Mouse (Mus musculus) adipocyte (in vitro differentiated cells): ENCODE data around the gene Gzmf.
A peak's percentile ranks its signal among the peaks of the same experiment; 100 is the strongest.
"Not testable (repeated sequence)": the region's sequence is repeated elsewhere in the genome, so short reads cannot be mapped to it uniquely, and the experiment has no call there.

Experiments used
- DNase-seq: peaks from one replicate; pipeline ENCODE4 v3.0.0-alpha.2; 2016; ENCODE audit warnings: low spot score

Gzmf gene

DNA sequence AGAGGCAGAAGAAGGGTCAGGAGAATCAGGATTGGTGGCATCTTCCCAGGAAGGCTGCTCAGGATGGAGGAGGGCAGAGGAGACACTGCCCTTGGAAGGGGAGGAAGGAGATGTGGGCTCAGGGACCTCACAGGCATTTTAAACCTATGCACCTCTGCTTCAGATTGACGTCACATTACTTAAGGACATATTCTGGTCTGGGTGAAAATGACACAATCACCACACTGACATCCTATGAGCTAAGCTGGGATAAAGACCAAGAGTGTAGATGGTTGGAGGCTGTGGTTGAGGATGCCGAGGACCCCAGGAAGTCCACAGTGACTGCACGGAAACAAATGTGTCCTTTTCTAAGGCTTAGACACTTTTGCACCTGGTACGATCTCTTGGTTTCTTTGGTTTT, at the start of gene Gzmf:
TSS of gene Gzmf (minus strand) at position 101 of the 400 bp plus-strand sequence.
- DNase-seq = no peak

DNA sequence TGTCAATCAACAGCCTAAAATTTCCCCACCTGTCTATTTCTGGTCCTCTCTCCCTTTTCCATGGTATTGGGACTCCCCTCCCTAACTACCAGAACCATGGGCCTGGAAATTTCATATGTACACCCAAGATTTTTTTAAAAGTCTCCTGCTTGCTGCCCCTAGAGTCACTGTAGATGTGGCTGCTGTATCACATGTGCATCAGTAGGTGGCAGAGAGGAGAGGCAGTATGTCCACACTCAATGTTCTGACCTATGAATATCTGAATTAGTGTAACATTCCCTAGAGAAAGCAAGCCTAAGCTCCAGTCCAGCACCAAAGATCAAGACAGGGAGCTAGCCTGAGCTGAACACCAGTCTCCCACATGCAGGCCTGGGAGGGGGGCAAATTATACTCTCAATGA, 29.2 kb upstream of the Gzmf start:
- DNase-seq = no peak

DNA sequence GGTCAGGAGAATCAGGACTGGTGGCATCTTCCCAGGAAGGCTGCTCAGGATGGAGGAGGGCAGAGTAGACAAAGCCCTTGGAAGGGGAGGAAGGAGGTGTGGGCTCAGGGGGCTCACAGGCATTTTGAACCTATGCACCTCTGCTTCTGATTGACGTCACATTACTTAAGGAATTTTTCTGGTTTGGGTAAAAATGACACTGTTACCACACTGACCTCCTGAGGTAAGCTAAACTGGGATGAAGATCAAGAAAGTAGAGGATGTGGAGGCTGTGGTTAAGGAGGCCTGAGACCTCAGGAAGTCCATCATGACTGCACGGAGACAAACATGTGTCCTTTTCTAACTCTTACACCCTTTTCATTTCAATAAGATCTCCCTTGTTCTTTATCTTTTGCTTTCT, 23.3 kb upstream of the Gzmf start, which contains the start of gene Gzmc:
TSS of gene Gzmc (minus strand) at position 101 of the 400 bp plus-strand sequence.
- DNase-seq = no peak

DNA sequence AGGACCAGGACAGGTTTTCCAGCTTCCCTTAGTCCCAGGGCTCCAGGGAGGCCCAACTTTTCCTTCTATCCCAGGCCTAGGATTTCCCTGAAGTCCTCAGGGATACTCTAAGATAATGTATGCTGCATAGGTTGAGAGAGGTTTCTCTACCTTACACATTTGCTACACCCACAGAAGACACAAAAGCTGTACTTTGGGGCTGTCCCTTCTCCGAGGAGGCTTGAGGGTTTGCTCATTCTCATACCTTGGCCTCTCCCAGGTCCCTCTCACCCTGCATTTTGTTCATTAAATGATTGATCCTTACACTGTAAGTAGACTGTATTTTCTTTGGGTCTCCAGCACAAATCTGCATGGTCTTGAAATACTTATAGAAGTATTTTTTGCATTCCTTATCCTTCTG, 5.6 kb downstream of the Gzmf start:
- DNase-seq = no peak

DNA sequence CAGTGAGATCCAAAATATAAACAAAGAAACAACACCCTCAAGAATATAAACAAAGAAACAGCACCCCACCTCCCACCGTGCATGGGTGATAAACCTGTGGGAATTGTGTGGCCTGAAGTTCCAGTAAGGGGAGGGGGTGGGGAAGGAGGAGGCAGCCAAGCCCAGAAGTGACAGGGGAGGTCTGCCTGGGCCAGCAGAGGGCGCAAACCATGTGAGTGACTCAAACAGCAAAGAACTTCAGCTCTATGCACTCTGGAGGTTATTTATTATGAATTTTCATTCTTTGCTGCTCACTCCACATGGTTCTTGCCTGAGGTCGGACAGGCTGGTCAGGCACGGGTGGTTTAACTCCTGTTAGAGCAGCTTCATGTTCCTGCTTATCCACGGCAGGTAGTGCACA, 6.2 kb downstream of the Gzmf start:
- DNase-seq = peak; percentile 24

DNA sequence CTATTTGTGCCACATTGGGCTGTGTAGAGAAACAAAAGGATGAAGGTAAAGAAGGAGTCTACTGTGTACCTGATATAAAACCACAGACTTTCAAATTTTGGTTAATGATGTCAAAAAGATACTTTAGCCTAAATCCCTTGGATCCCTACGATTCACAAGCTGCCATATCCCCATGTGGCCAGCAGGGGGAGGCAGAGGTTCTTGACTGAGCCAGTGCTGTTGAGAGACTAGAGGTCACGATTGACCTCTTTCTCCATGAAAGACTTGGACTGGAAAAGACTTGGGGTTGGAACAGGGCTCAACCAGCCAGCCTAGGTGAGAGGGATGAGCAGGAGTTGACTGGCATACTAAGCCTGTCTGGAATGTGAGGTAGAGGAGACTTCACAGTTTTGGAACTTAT, 7.2 kb downstream of the Gzmf start:
- DNase-seq = peak; percentile 30

DNA sequence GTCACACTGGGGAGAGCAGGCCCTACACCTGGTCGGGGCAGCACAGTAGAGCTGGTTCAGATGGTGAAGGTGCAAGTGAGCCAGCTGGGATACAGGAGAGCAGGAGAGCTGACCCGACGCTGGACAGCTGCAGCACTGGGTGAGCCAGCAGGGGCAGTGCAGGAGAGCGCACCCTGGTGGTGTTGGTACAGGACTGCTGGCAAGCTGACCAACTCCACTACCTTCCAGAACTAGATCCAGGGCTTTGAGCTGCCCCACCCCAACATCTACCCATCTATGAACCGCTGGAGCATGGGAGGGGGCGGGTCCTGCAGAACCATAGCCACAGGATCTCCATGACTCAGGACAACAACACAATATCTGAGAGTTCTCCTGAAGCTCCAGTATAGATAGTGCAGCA, 24.3 kb downstream of the Gzmf start:
- no peak for DNase-seq

DNA sequence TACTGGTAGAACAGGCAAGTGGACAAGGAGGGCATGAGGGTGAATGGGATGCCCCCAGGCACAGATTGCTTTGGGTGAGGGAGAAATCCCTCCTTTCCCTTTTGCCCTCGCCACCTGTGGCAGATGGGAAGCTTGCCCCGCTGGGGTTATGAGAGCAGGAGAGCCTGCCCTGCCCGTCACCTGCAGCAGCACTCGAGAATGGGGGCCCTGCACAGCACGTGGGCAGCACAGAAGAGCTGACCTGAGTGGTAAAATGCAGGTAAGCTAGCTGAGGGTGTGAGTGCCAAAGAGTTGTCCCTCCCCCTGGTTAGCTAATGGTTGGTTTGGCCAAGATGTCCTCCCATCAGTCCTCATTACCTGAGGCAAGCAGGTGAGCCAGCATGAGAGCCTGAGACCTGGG, 24.7 kb downstream of the Gzmf start:
- no peak for DNase-seq

DNA sequence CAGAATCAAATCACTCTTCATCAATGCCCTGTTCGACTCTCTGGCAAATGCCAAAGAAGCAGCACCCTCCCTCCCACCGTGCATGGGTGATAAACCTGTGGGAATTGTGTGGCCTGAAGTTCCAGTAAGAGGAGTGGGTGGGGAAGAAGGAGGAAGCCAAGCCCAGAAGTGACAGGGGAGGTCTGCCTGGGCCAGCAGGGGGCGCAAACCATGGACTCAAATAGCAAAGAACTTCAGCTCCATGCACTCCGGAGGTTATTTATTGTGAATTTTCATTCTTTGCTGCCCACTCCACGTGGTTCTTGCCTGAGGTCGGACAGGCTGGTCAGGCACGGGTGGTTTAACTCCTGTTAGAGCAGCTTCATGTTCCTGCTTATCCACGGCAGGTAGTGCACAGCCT, 33.6 kb downstream of the Gzmf start:
- DNase-seq = not testable (repeated sequence)

DNA sequence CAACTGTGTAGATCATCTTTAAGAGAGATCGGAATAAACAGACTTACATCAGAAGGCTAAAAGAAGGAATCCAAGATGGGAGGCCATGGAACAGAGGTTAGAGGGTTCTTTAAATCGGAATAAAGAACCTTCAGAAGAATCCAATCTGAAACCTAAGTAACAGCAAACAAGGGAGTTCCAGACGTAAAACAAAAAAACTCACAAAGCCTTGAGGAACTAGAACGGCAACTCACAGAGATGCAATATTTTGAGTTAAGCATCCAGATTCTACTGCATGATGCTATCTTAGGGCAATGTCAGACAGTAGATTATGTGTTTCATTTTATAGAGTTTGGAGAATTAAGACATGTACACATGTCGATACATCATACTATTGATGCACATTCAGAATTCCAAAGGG, 36.7 kb downstream of the Gzmf start, which contains the start of gene Gzmn:
TSS of gene Gzmn (minus strand) at position 101 of the 400 bp plus-strand sequence.
- DNase-seq = no peak

DNA sequence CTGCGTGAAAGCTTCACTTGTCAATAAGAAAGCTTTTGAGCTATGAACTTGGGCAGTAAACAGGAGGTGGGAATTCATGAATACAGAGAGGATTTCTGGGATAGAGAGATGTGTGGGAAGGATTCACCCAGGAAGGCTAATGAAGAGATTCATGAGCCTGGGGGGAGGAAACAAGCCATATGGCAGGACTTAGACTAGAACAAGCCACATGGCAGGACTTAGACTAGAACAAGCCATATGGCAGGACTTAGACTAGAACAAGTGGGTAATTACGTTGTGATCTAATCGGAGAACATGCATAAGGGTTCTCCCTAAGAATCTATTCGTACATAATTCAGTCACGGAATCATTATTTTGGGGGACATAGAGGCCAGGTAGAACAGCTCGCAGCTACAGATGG, 37.8 kb downstream of the Gzmf start:
- no peak for DNase-seq

DNA sequence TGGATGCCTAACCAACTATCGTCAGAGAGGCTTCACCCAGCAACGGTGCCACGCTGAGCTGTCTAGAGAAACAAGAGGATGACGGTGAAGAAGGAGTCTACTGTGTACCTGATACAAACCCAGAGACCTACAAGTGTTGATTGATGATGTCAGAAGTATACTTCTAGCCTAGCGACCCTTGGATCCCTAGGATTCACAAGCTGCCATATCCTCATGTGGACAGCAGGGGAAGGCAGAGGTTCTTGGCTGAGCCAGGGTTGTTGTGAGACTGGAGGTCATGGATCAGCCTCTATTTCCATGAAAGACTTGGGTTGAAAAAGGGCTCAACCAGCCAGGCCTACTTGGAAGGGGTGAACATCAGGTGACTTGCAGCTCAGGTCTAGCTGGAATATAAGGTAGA, 38.5 kb downstream of the Gzmf start:
- DNase-seq = no peak

DNA sequence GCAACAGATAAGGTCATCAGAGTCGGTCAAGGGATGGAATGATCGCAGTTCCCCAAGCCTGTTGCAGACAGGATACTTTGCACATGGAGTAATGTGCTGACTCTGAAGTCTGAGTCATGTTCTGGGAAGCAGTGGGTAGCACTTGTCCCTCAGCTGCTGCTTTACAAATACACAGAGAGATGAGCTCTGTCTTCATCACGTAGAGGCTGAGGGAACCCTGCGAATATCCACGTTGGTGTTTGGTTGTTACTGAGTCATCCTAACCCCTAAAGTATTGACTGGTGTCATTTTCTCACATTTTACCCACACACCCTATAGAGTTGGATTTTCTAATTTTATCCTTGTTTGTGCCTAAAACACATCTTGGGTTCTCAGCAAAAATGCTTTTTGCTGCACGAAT, 43.2 kb downstream of the Gzmf start:
- no peak for DNase-seq

DNA sequence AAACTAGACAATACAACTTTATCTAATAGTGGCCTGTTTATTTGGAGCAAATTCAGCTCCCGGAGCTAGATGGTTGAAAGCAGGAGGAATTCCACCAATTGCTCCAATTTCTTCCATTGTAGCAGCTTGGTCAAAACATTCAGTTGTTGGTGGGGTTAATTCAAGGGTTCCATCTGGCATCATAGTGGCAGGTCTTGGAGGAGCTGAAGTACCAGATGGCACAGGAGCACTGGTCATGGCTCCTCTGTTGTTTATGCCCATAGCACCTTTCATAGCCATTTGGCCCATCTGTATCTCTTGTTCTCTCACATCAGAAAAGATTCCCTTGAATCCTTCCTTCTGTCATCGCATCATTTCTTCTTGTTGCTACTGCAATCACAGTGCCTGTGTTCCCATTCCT, 49.1 kb downstream of the Gzmf start:
- no peak for DNase-seq

DNA sequence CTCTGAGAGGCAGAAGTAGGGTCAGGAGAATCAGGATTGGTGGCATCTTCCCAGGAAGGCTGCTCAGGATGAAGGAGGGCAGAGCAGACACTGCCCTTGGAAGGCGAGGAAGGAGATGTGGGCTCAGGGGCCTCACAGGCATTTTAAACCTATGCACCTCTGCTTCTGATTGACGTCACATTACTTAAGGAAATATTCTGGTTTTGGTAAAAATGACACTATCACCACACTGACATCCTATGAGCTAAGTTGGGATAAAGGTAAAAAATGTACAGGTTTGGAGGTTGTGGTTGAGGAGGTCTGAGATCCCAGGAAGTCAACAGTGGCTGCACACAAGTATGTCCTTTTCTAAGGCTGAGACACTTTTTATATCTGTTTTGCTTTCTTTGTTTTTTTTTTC, 51.7 kb downstream of the Gzmf start, which contains the start of gene Gzmg:
TSS of gene Gzmg (minus strand) at position 101 of the 400 bp plus-strand sequence.
- DNase-seq = not testable (repeated sequence)

DNA sequence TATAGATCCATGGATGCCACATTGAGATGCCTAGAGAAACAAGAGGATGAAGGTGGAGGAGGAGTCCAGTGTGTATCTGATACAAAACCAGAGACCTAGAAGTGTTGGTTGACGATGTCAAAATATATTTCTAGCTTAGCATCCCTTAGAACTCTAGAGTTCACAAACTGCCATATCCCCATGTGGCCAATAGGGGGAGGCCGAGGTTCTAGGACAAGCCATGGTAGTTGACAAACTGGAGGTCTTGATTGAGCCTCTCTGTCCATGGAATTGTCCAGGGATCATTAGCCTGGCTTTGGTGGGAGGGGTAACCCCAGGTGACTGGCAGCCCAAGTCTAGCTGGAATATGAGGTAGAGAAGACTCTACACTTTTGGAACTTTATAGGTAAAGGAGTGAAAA, 55.9 kb downstream of the Gzmf start:
- DNase-seq = no peak
